Mouse (Mus musculus) forebrain, embryonic 14.5 days (tissue): ENCODE results near the gene Emp2. TPM values are rescaled to one million over a fixed set of nuclear protein-coding genes. Genes with fewer than 3 reads are reported as not detected.

ENCODE experiments used
- ATAC-seq: fragments of 200-750 bp; cut with Nextera tagmentation; 2 replicates; pipeline ENCODE4 v1.8.0; 2017; ENCODE audit warnings: mild to moderate bottlenecking, moderate library complexity
- DNase-seq: peaks from one replicate; pipeline ENCODE4 v3.0.0-alpha.2; 2015; ENCODE audit warnings: low spot score
- H3K27ac ChIP-seq: fragments of 300-500 bp; sonication (generic); 2 replicates; pipeline ENCODE4 v1.5.1; 2014; ENCODE audit warnings: low read depth, mild to moderate bottlenecking, control low read depth, low read length, moderate library complexity
- H3K27me3 ChIP-seq: fragments of 300-500 bp; sonication (generic); replicated peaks from 2 replicates; pipeline ENCODE4 v1.6.1; 2014; ENCODE audit warnings: low read length, control low read depth, mixed read lengths; ENCODE audit not compliant: control insufficient read depth, insufficient read depth
- H3K36me3 ChIP-seq: fragments of 300-500 bp; sonication (generic); 2 replicates; pipeline ENCODE4 v1.6.1; 2014; ENCODE audit warnings: low read length, control low read depth; ENCODE audit not compliant: control insufficient read depth, insufficient read depth
- H3K4me1 ChIP-seq: fragments of 300-500 bp; sonication (generic); 2 replicates; pipeline ENCODE4 v1.6.1; 2014; ENCODE audit warnings: antibody characterized with exemption, low read length, control low read depth; ENCODE audit not compliant: control insufficient read depth, insufficient read depth
- H3K4me2 ChIP-seq: fragments of 300-500 bp; sonication (generic); 2 replicates; pipeline ENCODE4 v1.6.1; 2014; ENCODE audit warnings: mild to moderate bottlenecking, control low read depth, low read length
- H3K4me3 ChIP-seq: fragments of 300-500 bp; sonication (generic); 2 replicates; pipeline ENCODE4 v1.5.1; 2014; ENCODE audit warnings: low read depth, low read length, control low read depth
- H3K9ac ChIP-seq: fragments of 300-500 bp; sonication (generic); 2 replicates; pipeline ENCODE4 v1.6.1; 2014; ENCODE audit warnings: mild to moderate bottlenecking, low read length, control low read depth, moderate library complexity
- H3K9me3 ChIP-seq: fragments of 300-500 bp; sonication (generic); replicated peaks from 2 replicates; pipeline ENCODE4 v1.6.1; 2016; ENCODE audit warnings: low read length, control low read depth, mixed read lengths; ENCODE audit not compliant: control insufficient read depth
- WGBS: fragments of 180-500 bp; shearing (Covaris S2); extraction: QIAGEN DNeasy Blood & Tissue Kit; methylation state at CpG from one replicate; pipeline ENCODE4 v1.1.7; 2014; 5-methylcytosine and 5-hydroxymethylcytosine counted together
- polyA plus RNA-seq: library from polyadenylated mRNA; unstranded; fragments of >200 nt; fragmentation: Nextera tagmentation; extraction: Ambion mirVana; gene quantifications from 2 replicates; pipeline ENCODE4 v1.2.1, GENCODE M21; 2014

Gene Emp2
- polyA plus RNA-seq = 3.4 and 5.1 TPM in 2 replicates

GRCm38 (mm10) chr16:10313646-10314088, at the start of gene Emp2:
Gene Emp2, minus strand, starts transcription at chr16:10313968.
- DNase-seq (peak; percentile 33), ATAC-seq (peak; percentile 75)
- WGBS = under 1% methylated on average over 35 of the region's 40 CpGs

GRCm38 (mm10) chr16:10363061-10363460, 49.3 kb upstream of the Emp2 start:
- no peak overlapping the region for H3K9ac ChIP-seq
- no peak for DNase-seq
- 61% methylated on average over 1 of the region's 1 CpGs for WGBS
- no peak overlapping the region for H3K27ac ChIP-seq
- ATAC-seq = no peak
- no peaks in the 10 kb centered on the region for H3K36me3 ChIP-seq
- H3K27me3 ChIP-seq = no peaks in the 10 kb centered on the region
- H3K4me3 ChIP-seq = no peak overlapping the region
- peaks cover 3% of the 10 kb centered on the region for H3K4me1 ChIP-seq
- H3K4me2 ChIP-seq = no peak overlapping the region
- H3K9me3 ChIP-seq = no peaks in the 10 kb centered on the region

More at GRCm38 (mm10) chr16:10313646-10314088, at the start of gene Emp2:
- Histone ChIP-seq H3K9me3 (no peaks in the 10 kb centered on the region), H3K4me3 (peak within 1 kb of the TSS; percentile 34), H3K36me3 (no peaks in the 10 kb centered on the region), H3K4me2 (peak within 1 kb of the TSS; percentile 79), H3K27me3 (no peaks in the 10 kb centered on the region; the same call in 1 of the 2 replicates), H3K4me1 (no peaks in the 10 kb centered on the region), H3K27ac (no peak within 1 kb of the TSS), H3K9ac (peak within 1 kb of the TSS; percentile 38)

- Histone ChIP-seq H3K4me1 (peaks cover 6% of the 10 kb centered on the region; the same call in 1 of the 2 replicates), H3K4me3 (no peak overlapping the region), H3K36me3 (no peaks in the 10 kb centered on the region), H3K9ac (no peak overlapping the region), H3K27ac (no peak overlapping the region), H3K4me2 (no peak overlapping the region), H3K27me3 (no peaks in the 10 kb centered on the region), H3K9me3 (no peaks in the 10 kb centered on the region)
- WGBS = 94% methylated on average over 6 of the region's 6 CpGs
- ATAC-seq = no peak
- DNase-seq = no peak
Measured at GRCm38 (mm10) chr16:10359241-10359640, 45.5 kb upstream of the Emp2 start.

- DNase-seq (peak; percentile 75), ATAC-seq (peak; percentile 83)
- Histone ChIP-seq H3K9me3 (no peaks in the 10 kb centered on the region), H3K4me1 (peaks cover 6% of the 10 kb centered on the region; the same call in 1 of the 2 replicates), H3K4me2 (peak overlapping the region; percentile 46), H3K27me3 (no peaks in the 10 kb centered on the region), H3K9ac (peak overlapping the region; percentile 45; the same call in 1 of the 2 replicates), H3K4me3 (peak overlapping the region; percentile 13), H3K36me3 (no peaks in the 10 kb centered on the region), H3K27ac (no peak overlapping the region)
- 18% methylated on average over 30 of the region's 30 CpGs for WGBS
Measured at GRCm38 (mm10) chr16:10358010-10358934, 44.5 kb upstream of the Emp2 start.

DNA sequence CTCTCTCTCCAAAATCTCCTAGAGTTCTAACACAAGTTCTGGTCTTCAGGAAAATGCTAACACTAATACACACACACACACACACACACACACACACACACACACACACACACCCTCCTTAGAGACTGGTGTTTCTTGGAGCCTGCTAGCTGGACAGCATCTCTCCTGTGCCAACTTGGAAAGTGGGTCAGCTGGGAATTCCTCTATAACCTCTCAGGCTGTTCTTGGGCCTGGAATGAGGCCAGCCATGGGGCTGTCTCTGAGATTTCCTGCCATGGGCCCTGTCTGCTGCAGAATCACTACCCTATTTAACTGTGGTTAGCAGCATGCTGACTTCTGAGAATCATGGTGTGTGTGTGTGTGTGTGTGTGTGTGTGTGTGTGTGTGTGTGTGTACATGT, 41.2 kb upstream of the Emp2 start:
- no peak overlapping the region for H3K4me3 ChIP-seq
- peaks cover 6% of the 10 kb centered on the region; the same call in 1 of the 2 replicates for H3K4me1 ChIP-seq
- no peaks in the 10 kb centered on the region for H3K9me3 ChIP-seq
- no peak overlapping the region for H3K4me2 ChIP-seq
- H3K36me3 ChIP-seq = no peaks in the 10 kb centered on the region
- H3K27ac ChIP-seq = no peak overlapping the region
- no peak overlapping the region for H3K9ac ChIP-seq
- no peak for ATAC-seq
- peak; percentile 24 for DNase-seq
- no peaks in the 10 kb centered on the region for H3K27me3 ChIP-seq

DNA sequence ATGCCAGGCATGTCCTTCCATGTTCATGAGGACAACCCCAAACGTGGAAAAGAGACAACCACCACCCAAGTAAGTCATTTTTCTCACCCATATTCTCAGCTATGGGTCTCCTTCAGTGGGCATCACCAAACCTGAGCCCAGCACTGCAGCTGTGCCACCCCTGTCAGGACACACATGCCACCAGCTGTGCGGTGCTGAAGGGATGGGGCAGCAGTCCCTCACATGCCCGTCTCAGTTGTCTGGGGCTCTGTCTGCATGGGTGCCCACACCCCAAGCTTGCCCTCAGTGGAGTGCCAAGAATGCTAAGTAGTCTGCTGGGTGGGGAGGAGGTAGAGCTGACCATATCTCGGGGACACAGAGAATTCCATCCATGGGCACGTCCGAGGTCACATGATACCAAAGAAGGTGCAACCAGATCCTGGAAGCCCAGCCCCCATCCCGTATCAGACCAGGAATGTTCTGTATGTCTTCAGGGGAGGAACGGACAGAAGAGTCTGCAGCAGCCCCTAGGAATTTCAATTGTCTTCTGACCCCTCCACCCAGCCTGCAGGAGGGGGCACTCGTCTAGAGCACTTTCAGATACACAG, 37.4 kb upstream of the Emp2 start:
- H3K36me3 ChIP-seq = no peaks in the 10 kb centered on the region
- no peaks in the 10 kb centered on the region for H3K27me3 ChIP-seq
- H3K9ac ChIP-seq = no peak overlapping the region
- ATAC-seq (no peak), DNase-seq (no peak)
- H3K9me3 ChIP-seq = no peaks in the 10 kb centered on the region
- no peaks in the 10 kb centered on the region for H3K4me1 ChIP-seq
- WGBS = 70% methylated on average over 9 of the region's 9 CpGs
- H3K27ac ChIP-seq = no peak overlapping the region
- H3K4me3 ChIP-seq = no peak overlapping the region
- no peak overlapping the region for H3K4me2 ChIP-seq

GRCm38 (mm10) chr16:10349876-10350275, 36.1 kb upstream of the Emp2 start:
- DNase-seq (no peak), ATAC-seq (no peak)
- H3K4me3 ChIP-seq = no peak overlapping the region
- H3K27me3 ChIP-seq = no peaks in the 10 kb centered on the region
- no peak overlapping the region for H3K27ac ChIP-seq
- H3K4me1 ChIP-seq = no peaks in the 10 kb centered on the region
- H3K9me3 ChIP-seq = no peaks in the 10 kb centered on the region
- no peak overlapping the region for H3K9ac ChIP-seq
- H3K4me2 ChIP-seq = no peak overlapping the region
- no peaks in the 10 kb centered on the region for H3K36me3 ChIP-seq
- 80% methylated on average over 10 of the region's 10 CpGs for WGBS

- no peak overlapping the region for H3K9ac ChIP-seq
- H3K4me2 ChIP-seq = no peak overlapping the region
- no peaks in the 10 kb centered on the region for H3K27me3 ChIP-seq
- no peak overlapping the region for H3K27ac ChIP-seq
- WGBS = 79% methylated on average over 5 of the region's 5 CpGs
- H3K36me3 ChIP-seq = no peaks in the 10 kb centered on the region
- H3K9me3 ChIP-seq = no peaks in the 10 kb centered on the region
- DNase-seq (no peak), ATAC-seq (no peak)
- no peaks in the 10 kb centered on the region for H3K4me1 ChIP-seq
- H3K4me3 ChIP-seq = no peak overlapping the region
Measured at GRCm38 (mm10) chr16:10349436-10349835, 35.7 kb upstream of the Emp2 start.

- Histone ChIP-seq H3K4me1 (no peaks in the 10 kb centered on the region), H3K9me3 (no peaks in the 10 kb centered on the region), H3K27ac (no peak overlapping the region), H3K36me3 (no peaks in the 10 kb centered on the region), H3K27me3 (no peaks in the 10 kb centered on the region), H3K9ac (no peak overlapping the region), H3K4me2 (no peak overlapping the region), H3K4me3 (no peak overlapping the region)
- DNase-seq (no peak), ATAC-seq (no peak)
- 88% methylated on average over 7 of the region's 7 CpGs for WGBS
Measured at GRCm38 (mm10) chr16:10347551-10347950, 33.8 kb upstream of the Emp2 start.
